Mouse (Mus musculus): ENCODE measurements at regions not wholly inside any gene's neighbourhood (a gene's known extent, or its start where the extent isn't known, plus 50 kb on each side); places are given as distances from the start of the nearest gene placed in this dataset.

- TF ChIP-seq POLR2A (IDR thresholded peaks at IDR 0.05; ENCODE audit: insufficient read length, low read depth) (no peak), E2F4 (IDR thresholded peaks at IDR 0.05; ENCODE audit: insufficient read depth) (no peak), MAX (IDR thresholded peaks at IDR 0.05; ENCODE audit: low read depth) (no peak), REST (IDR thresholded peaks at IDR 0.05; ENCODE audit: insufficient read depth, insufficient read length) (no peak), CEBPB (IDR thresholded peaks at IDR 0.05; ENCODE audit: insufficient read depth, poor library complexity, severe bottlenecking) (no peak), USF1 (IDR thresholded peaks at IDR 0.05; ENCODE audit: low read depth) (no peak), MYOD1 (IDR thresholded peaks at IDR 0.05; ENCODE audit: control insufficient read depth in 1 of 3, insufficient read length in 2 of 3, low read depth in 2 of 3) (no peak), POLR2AphosphoS2 (IDR thresholded peaks at IDR 0.05; ENCODE audit: insufficient read length, low read depth) (no peak)
These were observed 2781.0 kb downstream of the 9330182O14Rik start for GRCm38 (mm10) chr15:42915195-42915594.

Data from myocyte (in vitro differentiated cells).